Mouse (Mus musculus): ENCODE data around the gene Gnl2. TPM values are rescaled to one million over a fixed set of nuclear protein-coding genes. Genes with fewer than 3 reads are reported as not detected.

Gnl2 gene
- polyA plus RNA-seq (2012; ENCODE audit: insufficient read depth, insufficient read length, missing spikeins) = 25.0 and 26.6 TPM in 2 replicates

- no peak within 1 kb of the TSS for H3K27ac ChIP-seq (replicated peaks; ENCODE audit: low read depth, low read length)
These were observed at the start of gene Gnl2 for GRCm38 (mm10) chr4:125015806-125016635. Gnl2 (plus strand) TSS chr4:125016585.

DNA sequence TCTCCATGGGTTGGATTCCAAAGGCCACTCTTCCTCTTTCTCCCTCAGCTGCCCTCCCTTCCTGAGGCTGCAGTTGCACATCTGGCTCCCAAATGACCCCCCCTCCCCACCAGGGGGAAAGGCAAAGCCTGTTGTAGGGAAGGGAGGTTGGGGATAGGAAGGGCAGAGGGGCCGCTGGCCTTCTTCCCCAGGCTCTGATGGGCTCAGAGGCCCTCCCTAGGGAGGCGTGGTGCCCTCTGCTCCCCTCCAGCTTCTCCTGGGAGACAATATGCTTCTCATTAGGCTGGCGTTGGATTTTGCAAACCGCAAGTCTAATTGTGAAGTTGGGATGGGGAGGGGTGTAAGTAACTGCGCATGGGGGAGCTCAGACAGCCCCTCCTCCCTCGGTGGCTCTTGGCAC, 47.7 kb upstream of the Gnl2 start:
- Histone ChIP-seq H3K4me1 (ENCODE audit: control insufficient read depth, insufficient read depth, insufficient read length, low read length) (no peaks in the 10 kb centered on the region), H3K4me3 (ENCODE audit: insufficient read depth, low read depth, low read length) (no peak overlapping the region), H3K27ac (replicated peaks; ENCODE audit: low read depth, low read length) (no peak overlapping the region)

More at GRCm38 (mm10) chr4:125015806-125016635, at the start of gene Gnl2:
- no peak within 1 kb of the TSS for H3K4me3 ChIP-seq (ENCODE audit: insufficient read depth, low read depth, low read length)
- H3K4me1 ChIP-seq (ENCODE audit: control insufficient read depth, insufficient read depth, insufficient read length, low read length) = no peaks in the 10 kb centered on the region

- Histone ChIP-seq H3K4me1 (ENCODE audit: control insufficient read depth, insufficient read depth, insufficient read length, low read length) (no peaks in the 10 kb centered on the region), H3K4me3 (ENCODE audit: insufficient read depth, low read depth, low read length) (no peak overlapping the region), H3K27ac (replicated peaks; ENCODE audit: low read depth, low read length) (no peak overlapping the region)
These were observed 47.1 kb upstream of the Gnl2 start for GRCm38 (mm10) chr4:124969219-124969848.

GRCm38 (mm10) chr4:124970194-124970593, 46.2 kb upstream of the Gnl2 start:
- Histone ChIP-seq H3K27ac (replicated peaks; ENCODE audit: low read depth, low read length) (no peak overlapping the region), H3K4me3 (ENCODE audit: insufficient read depth, low read depth, low read length) (no peak overlapping the region), H3K4me1 (ENCODE audit: control insufficient read depth, insufficient read depth, insufficient read length, low read length) (no peaks in the 10 kb centered on the region)

DNA sequence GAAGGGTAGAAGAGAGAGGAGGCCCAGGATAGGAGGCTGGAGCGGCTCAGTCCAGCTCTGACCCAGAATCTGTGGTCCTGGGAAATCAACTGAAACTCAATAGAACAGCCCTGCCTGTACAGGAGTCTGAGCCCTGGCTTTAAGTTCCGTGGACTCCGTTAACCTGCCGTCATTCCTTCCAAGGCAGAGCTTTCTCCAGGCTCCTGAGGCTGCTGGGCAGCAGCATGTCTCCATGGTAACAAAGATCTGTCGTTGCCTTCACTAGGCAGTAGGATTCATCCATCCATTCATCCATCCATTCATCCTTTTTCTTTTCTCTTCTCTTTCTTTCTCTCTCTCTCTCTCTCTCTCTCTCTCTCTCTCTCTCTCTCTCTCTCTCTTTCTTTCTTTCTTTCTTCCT, 45.7 kb upstream of the Gnl2 start:
- Histone ChIP-seq H3K27ac (replicated peaks; ENCODE audit: low read depth, low read length) (no peak overlapping the region), H3K4me3 (ENCODE audit: insufficient read depth, low read depth, low read length) (no peak overlapping the region), H3K4me1 (ENCODE audit: control insufficient read depth, insufficient read depth, insufficient read length, low read length) (no peaks in the 10 kb centered on the region)

GRCm38 (mm10) chr4:124971094-124971493, 45.3 kb upstream of the Gnl2 start:
- Histone ChIP-seq H3K4me3 (ENCODE audit: insufficient read depth, low read depth, low read length) (no peak overlapping the region), H3K4me1 (ENCODE audit: control insufficient read depth, insufficient read depth, insufficient read length, low read length) (no peaks in the 10 kb centered on the region), H3K27ac (replicated peaks; ENCODE audit: low read depth, low read length) (no peak overlapping the region)

GRCm38 (mm10) chr4:124972316-124972715, 44.1 kb upstream of the Gnl2 start:
- H3K27ac ChIP-seq (replicated peaks; ENCODE audit: low read depth, low read length) = no peak overlapping the region
- no peak overlapping the region for H3K4me3 ChIP-seq (ENCODE audit: insufficient read depth, low read depth, low read length)
- H3K4me1 ChIP-seq (ENCODE audit: control insufficient read depth, insufficient read depth, insufficient read length, low read length) = no peaks in the 10 kb centered on the region

- Histone ChIP-seq H3K4me3 (ENCODE audit: insufficient read depth, low read depth, low read length) (no peak overlapping the region), H3K27ac (replicated peaks; ENCODE audit: low read depth, low read length) (no peak overlapping the region), H3K4me1 (ENCODE audit: control insufficient read depth, insufficient read depth, insufficient read length, low read length) (no peaks in the 10 kb centered on the region)
These were observed 43.1 kb upstream of the Gnl2 start for GRCm38 (mm10) chr4:124973296-124973695.

DNA sequence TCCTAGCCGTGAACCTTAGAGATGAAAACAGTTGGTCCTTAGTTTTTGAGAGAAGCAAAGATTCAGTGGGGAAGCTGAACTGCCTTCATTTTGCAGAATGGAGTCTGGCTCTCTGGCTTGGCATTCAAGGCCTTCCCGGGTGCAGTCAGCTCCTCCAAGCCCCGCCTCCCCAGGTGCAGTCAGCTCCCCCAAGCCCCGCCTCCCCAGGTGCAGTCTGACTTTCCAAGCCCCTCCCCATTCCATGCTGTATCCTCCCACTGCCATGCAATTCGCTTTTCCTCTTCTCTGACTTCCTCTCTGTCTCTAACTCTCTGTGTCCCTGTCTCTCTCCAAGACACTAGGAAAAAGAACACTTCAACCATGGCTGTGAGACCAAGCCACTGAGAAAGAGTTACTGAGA, 38.2 kb upstream of the Gnl2 start:
- H3K4me3 ChIP-seq (ENCODE audit: insufficient read depth, low read depth, low read length) = no peak overlapping the region
- H3K27ac ChIP-seq (replicated peaks; ENCODE audit: low read depth, low read length) = no peak overlapping the region
- no peaks in the 10 kb centered on the region for H3K4me1 ChIP-seq (ENCODE audit: control insufficient read depth, insufficient read depth, insufficient read length, low read length)

DNA sequence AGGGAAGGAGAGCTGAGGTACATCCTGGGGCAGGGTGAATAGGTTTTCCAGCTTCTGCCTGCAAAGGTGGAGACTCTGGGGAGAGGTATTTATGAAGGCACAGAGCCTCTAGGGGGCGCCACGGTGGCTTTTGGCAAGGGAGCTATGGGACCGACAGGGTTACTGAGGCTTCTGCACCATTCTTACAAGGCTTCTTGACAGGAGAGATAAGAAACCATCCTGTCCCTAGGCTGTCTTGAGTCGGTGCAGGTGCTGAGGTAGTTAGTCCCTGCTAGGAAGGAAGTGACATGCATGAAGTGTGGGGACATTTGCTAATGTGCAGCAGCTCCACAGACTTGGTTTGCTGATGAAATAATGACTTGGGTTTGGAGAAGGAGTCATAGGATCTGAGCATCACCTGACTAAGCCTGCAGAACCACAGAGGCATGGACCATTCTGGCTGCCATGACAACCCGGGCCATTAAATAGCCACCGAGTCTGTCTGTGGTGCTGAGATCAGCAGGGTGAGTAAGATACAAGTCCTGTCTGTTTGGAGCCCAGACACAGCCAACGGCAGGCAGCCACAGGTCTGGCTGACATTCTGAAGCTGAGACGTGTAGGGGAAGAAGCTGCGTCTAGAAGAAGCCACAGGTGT, 32.4 kb upstream of the Gnl2 start:
- H3K27ac ChIP-seq (replicated peaks; ENCODE audit: low read depth, low read length) = no peak overlapping the region
- H3K4me1 ChIP-seq (ENCODE audit: control insufficient read depth, insufficient read depth, insufficient read length, low read length) = peaks cover 3% of the 10 kb centered on the region; the same call in 1 of the 2 replicates
- H3K4me3 ChIP-seq (ENCODE audit: insufficient read depth, low read depth, low read length) = no peak overlapping the region

DNA sequence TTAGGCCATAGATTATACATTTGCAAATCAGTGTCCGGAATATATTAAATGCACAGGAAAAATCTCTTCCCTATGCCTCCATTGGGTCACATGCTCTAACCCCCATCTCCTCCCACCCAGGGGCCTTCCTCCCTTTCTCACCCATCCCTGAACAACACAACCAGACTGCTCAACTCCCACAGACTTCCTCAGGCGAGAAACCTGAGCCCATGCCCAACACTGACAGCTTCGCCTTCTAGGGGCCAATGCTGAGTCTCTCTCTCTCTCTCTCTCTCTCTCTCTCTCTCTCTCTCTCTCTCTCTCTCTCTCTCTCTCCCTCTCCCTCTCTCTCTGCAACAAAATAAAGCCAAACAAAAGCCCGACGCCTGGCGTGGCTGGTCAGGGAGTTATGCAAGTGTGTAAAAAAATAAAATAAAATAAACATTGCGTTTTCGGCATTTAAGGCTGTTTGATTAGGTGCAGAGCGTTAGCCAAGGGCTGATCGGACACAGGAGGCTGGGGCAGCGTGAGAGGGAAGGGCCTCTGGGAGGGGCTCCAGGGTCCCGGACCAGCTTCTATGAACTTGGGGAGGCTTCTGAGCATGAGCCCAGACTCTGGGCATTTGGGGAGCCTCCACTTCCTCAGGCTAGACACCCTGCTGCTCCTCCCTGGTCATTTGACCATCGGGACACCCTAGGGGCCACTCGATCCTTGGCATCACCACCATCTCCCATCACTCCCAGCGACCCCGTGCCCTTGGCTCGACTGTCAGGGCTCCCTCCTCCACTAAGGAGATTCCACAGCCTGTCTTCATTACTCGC, 31.3 kb upstream of the Gnl2 start:
- H3K4me1 ChIP-seq (ENCODE audit: control insufficient read depth, insufficient read depth, insufficient read length, low read length) = peaks cover 3% of the 10 kb centered on the region; the same call in 1 of the 2 replicates
- H3K4me3 ChIP-seq (ENCODE audit: insufficient read depth, low read depth, low read length) = no peak overlapping the region
- H3K27ac ChIP-seq (replicated peaks; ENCODE audit: low read depth, low read length) = no peak overlapping the region

GRCm38 (mm10) chr4:124985671-124986602, 30.4 kb upstream of the Gnl2 start, which contains the start of gene Rspo1:
Rspo1 (plus strand) TSS chr4:124986430.
- Histone ChIP-seq H3K4me3 (ENCODE audit: insufficient read depth, low read depth, low read length) (peak within 1 kb of the TSS; percentile 40), H3K4me1 (ENCODE audit: control insufficient read depth, insufficient read depth, insufficient read length, low read length) (peaks cover 3% of the 10 kb centered on the region; the same call in 1 of the 2 replicates), H3K27ac (replicated peaks; ENCODE audit: low read depth, low read length) (no peak within 1 kb of the TSS)

- Histone ChIP-seq H3K4me1 (ENCODE audit: control insufficient read depth, insufficient read depth, insufficient read length, low read length) (peaks cover 3% of the 10 kb centered on the region; the same call in 1 of the 2 replicates), H3K27ac (replicated peaks; ENCODE audit: low read depth, low read length) (no peak overlapping the region), H3K4me3 (ENCODE audit: insufficient read depth, low read depth, low read length) (peak overlapping the region; percentile 40)
These were observed 29.4 kb upstream of the Gnl2 start for GRCm38 (mm10) chr4:124986739-124987710.
